Mouse (Mus musculus) cerebellum, adult (tissue): ENCODE results near the gene Gm19426.

ENCODE experiments used
- ATAC-seq: cut with Nextera tagmentation; 2 replicates; pipeline ENCODE4 v1.9.2; 2017; ENCODE audit warnings: mild to moderate bottlenecking, moderate library complexity, mixed read lengths; ENCODE audit not compliant: insufficient number of reproducible peaks, low FRiP score, low TSS enrichment

The Gm19426 gene

GRCm38 (mm10) chr2:84727172-84727858, 16.1 kb downstream of the Gm19426 start, which contains the start of gene Clp1:
TSS of gene Clp1 (minus strand) at chr2:84727350.
- peak; percentile 94 for ATAC-seq

- no peak for ATAC-seq
These were observed 16.7 kb downstream of the Gm19426 start for GRCm38 (mm10) chr2:84726716-84727115.

GRCm38 (mm10) chr2:84725770-84726169, 17.7 kb downstream of the Gm19426 start:
- ATAC-seq = no peak

- no peak for ATAC-seq
These were observed 19.6 kb downstream of the Gm19426 start for GRCm38 (mm10) chr2:84723856-84724255.

GRCm38 (mm10) chr2:84721182-84721581, 22.3 kb downstream of the Gm19426 start:
- no peak for ATAC-seq

GRCm38 (mm10) chr2:84720718-84721117, 22.7 kb downstream of the Gm19426 start:
- no peak for ATAC-seq

- no peak for ATAC-seq
These were observed 26.1 kb downstream of the Gm19426 start for GRCm38 (mm10) chr2:84717357-84717756.

- no peak for ATAC-seq
These were observed 26.8 kb downstream of the Gm19426 start for GRCm38 (mm10) chr2:84716423-84717355.

GRCm38 (mm10) chr2:84715562-84716361, 27.7 kb downstream of the Gm19426 start:
- peak; percentile 92 for ATAC-seq

- ATAC-seq = peak; percentile 93
These were observed 28.5 kb downstream of the Gm19426 start, which contains the start of gene Zdhhc5 for GRCm38 (mm10) chr2:84714811-84715561. TSS of gene Zdhhc5 (minus strand) at chr2:84715180.

- ATAC-seq = no peak
These were observed 29.0 kb downstream of the Gm19426 start for GRCm38 (mm10) chr2:84714422-84714810.

- ATAC-seq = no peak
These were observed 31.6 kb downstream of the Gm19426 start for GRCm38 (mm10) chr2:84711898-84712297.

- ATAC-seq = no peak
These were observed 35.9 kb downstream of the Gm19426 start for GRCm38 (mm10) chr2:84707523-84707922.

GRCm38 (mm10) chr2:84705295-84705694, 38.2 kb downstream of the Gm19426 start:
- ATAC-seq = no peak

GRCm38 (mm10) chr2:84704329-84704728, 39.1 kb downstream of the Gm19426 start:
- no peak for ATAC-seq

GRCm38 (mm10) chr2:84703497-84703896, 40.0 kb downstream of the Gm19426 start:
- ATAC-seq = no peak

- no peak for ATAC-seq
These were observed 48.3 kb downstream of the Gm19426 start for GRCm38 (mm10) chr2:84695007-84695695.
